Mouse (Mus musculus): ENCODE data around the gene Ankrd16. TPM values are rescaled to one million over a fixed set of nuclear protein-coding genes. Genes with fewer than 3 reads are reported as not detected.

The Ankrd16 gene
- polyA plus RNA-seq, 2 experiments, result 4.0 to 21.4 TPM

DNA sequence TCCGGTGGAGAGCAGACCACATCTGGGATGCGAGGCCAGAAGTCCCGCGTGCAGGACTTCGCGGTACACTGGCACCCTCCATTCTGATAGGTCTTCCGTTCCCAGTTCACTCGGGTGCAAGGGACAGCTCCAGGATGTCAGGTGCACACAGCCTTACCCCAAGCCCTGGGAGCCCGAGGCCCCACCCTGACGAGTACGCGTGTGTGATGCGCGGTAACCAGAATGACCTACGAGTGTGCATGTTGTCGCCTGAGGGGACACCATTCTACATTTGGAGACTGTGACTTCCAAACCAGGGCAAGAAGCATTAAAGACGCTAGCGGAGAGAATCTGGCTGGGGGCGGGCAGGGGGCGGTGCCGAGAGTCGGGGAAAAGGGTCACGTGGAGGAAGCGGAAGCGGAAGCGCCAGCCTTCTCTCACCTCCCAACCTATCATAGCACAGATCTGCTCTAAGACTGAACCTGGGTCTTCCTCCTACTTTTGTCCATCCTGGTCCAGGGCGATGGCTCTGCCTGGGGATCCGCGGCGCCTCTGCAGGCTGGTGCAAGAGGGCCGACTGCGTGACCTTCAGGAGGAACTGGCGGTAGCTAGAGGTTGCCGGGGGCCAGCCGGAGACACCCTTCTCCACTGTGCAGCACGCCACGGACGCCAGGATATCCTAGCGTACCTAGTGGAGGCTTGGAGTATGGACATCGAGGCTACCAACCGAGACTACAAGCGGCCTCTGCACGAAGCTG is 579 bp downstream of the Ankrd16 start:
- Histone ChIP-seq H3K27ac (peak overlapping the region; percentile 83), H3K4me1 (replicated peaks; ENCODE audit: control insufficient read depth in 2 of 2, insufficient read depth in 2 of 2, low read length in 1 of 2) (peaks cover 9 to 12% of the 10 kb centered on the region in 2 experiments), H3K9ac (replicated peaks) (peak overlapping the region; percentile 71), H3K4me3 (ENCODE audit: insufficient read depth in 1 of 2, low read depth in 2 of 2, low read length in 2 of 2) (peak overlapping the region; percentile 69 to 72), H3K36me3 (replicated peaks; ENCODE audit: control insufficient read depth, insufficient read depth, low read depth) (peaks cover 9% of the 10 kb centered on the region), H3K27me3 (ENCODE audit: control insufficient read depth, insufficient read depth, low read length) (no peaks in the 10 kb centered on the region), H3K9me3 (ENCODE audit: control insufficient read depth, low read length) (no peaks in the 10 kb centered on the region), H3K4me2 (ENCODE audit: low read depth) (peak overlapping the region; percentile 99)
- DNase-seq (ENCODE audit: low read depth in 3 of 3, low spot score in 3 of 3) (peak; percentile 80 to 82 (median 80)), ATAC-seq (ENCODE audit: insufficient read depth) (peak; percentile 79)
- WGBS (ENCODE audit: insufficient replicate concordance), result under 1% methylated on average over 43 of the region's 43 CpGs
- TF ChIP-seq EP300 (IDR thresholded peaks at IDR 0.05; ENCODE audit: low read depth) (no peak), CTCF (IDR thresholded peaks at IDR 0.05; ENCODE audit: low read depth) (peak; percentile 45; the same call in 1 of the 2 replicates)

DNA sequence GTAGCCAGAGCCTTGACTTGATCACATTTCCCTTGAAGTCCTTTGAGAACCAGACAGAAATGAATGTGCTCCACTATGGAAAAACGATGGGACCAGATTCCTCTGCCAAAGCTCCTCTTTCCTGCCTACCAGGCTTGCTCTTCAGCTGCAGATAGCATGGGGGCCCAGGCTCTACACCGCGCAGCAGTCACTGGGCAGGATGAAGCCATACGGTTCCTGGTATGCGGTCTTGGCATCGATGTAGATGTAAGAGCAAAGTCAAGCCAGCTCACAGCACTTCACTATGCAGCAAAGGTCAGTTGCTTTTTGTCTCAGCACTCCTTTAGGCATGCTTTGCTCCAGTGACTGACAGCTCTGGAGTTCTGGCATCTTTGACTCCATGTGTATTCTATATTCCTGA is 6.5 kb downstream of the Ankrd16 start:
- WGBS (ENCODE audit: insufficient replicate concordance), result 78% methylated on average over 6 of the region's 6 CpGs

DNA sequence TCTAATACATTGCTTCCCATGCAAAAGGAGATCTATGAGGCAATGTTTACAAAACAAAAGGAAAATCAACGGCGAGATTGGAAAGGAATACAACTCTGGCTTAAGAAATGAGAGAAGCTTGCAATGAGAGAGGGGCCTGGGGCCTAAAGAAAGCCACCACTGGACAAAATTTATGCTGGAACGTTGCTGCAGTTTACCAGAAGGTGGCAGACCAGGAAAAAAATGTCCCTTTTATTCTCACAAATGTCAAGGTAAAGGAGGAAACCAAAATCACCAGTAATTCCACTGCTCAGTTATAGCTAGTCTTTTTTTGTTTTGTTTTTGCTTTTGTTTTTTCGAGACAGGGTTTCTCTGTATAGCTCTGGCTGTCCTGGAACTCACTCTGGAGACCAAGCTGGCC is 17.0 kb downstream of the Ankrd16 start:
- WGBS (ENCODE audit: insufficient replicate concordance), result 64% methylated on average over 4 of the region's 4 CpGs
- Histone ChIP-seq H3K4me2 (ENCODE audit: low read depth) (no peak overlapping the region), H3K27me3 (ENCODE audit: control insufficient read depth, insufficient read depth, low read length) (no peaks in the 10 kb centered on the region), H3K36me3 (replicated peaks; ENCODE audit: control insufficient read depth, insufficient read depth, low read depth) (peaks cover 3% of the 10 kb centered on the region; the same call in 1 of the 2 replicates), H3K9ac (replicated peaks) (no peak overlapping the region), H3K4me1 (replicated peaks; ENCODE audit: control insufficient read depth in 2 of 2, insufficient read depth in 2 of 2, low read length in 1 of 2) (peaks cover 0 to 1% of the 10 kb centered on the region in 2 experiments; a peak in 1 of 4 replicates), H3K4me3 (ENCODE audit: insufficient read depth in 1 of 2, low read depth in 2 of 2, low read length in 2 of 2) (no peak overlapping the region), H3K27ac (no peak overlapping the region), H3K9me3 (ENCODE audit: control insufficient read depth, low read length) (no peaks in the 10 kb centered on the region)
- ATAC-seq (ENCODE audit: insufficient read depth), result no peak
- DNase-seq (ENCODE audit: low read depth in 3 of 3, low spot score in 3 of 3), result no peak
- TF ChIP-seq EP300 (IDR thresholded peaks at IDR 0.05; ENCODE audit: low read depth), result no peak
- no peak for TF ChIP-seq CTCF (IDR thresholded peaks at IDR 0.05; ENCODE audit: low read depth)

More for the DNA sequence above, 6.5 kb downstream of the Ankrd16 start:
- no peak overlapping the region for H3K4me2 ChIP-seq (ENCODE audit: low read depth)
- ATAC-seq (ENCODE audit: insufficient read depth) (no peak), DNase-seq (ENCODE audit: low read depth in 3 of 3, low spot score in 3 of 3) (no peak)
- no peak overlapping the region for H3K4me3 ChIP-seq (ENCODE audit: insufficient read depth in 1 of 2, low read depth in 2 of 2, low read length in 2 of 2)
- no peak overlapping the region for H3K9ac ChIP-seq (replicated peaks)
- TF ChIP-seq EP300 (IDR thresholded peaks at IDR 0.05; ENCODE audit: low read depth), result no peak
- no peak for TF ChIP-seq CTCF (IDR thresholded peaks at IDR 0.05; ENCODE audit: low read depth)
- peaks cover 26% of the 10 kb centered on the region for H3K36me3 ChIP-seq (replicated peaks; ENCODE audit: control insufficient read depth, insufficient read depth, low read depth)
- peaks cover 2 to 4% of the 10 kb centered on the region in 2 experiments; a peak in 3 of 4 replicates for H3K4me1 ChIP-seq (replicated peaks; ENCODE audit: control insufficient read depth in 2 of 2, insufficient read depth in 2 of 2, low read length in 1 of 2)
- H3K27ac ChIP-seq, result no peak overlapping the region
- H3K27me3 ChIP-seq (ENCODE audit: control insufficient read depth, insufficient read depth, low read length), result no peaks in the 10 kb centered on the region
- no peaks in the 10 kb centered on the region for H3K9me3 ChIP-seq (ENCODE audit: control insufficient read depth, low read length)

DNA sequence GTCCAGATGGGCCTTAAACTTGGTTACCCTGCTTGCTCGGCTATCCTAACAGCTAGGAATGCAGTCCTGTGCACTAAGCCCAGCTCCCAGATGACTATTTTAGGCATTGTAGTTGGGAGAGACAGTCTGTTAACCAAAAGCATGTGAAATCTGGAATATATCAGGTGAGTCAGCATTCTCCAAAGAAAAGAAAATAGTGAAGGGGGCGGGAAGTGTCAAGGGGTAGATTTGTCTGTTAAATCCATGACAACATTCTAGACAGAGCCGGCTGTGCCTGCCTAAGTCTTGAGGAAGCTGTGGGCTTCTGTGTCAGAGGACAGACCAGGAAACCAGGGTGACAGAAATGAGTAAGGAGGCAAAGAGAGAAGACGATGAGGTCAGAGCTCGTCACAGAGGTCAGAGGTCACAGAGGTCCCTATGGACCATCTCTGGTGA is 20.3 kb downstream of the Ankrd16 start:
- Histone ChIP-seq H3K27ac (no peak overlapping the region), H3K4me2 (ENCODE audit: low read depth) (no peak overlapping the region), H3K4me3 (ENCODE audit: insufficient read depth in 1 of 2, low read depth in 2 of 2, low read length in 2 of 2) (no peak overlapping the region), H3K36me3 (replicated peaks; ENCODE audit: control insufficient read depth, insufficient read depth, low read depth) (no peaks in the 10 kb centered on the region), H3K4me1 (replicated peaks; ENCODE audit: control insufficient read depth in 2 of 2, insufficient read depth in 2 of 2, low read length in 1 of 2) (peaks cover 0 to 1% of the 10 kb centered on the region in 2 experiments; a peak in 1 of 4 replicates), H3K9ac (replicated peaks) (no peak overlapping the region), H3K9me3 (ENCODE audit: control insufficient read depth, low read length) (no peaks in the 10 kb centered on the region), H3K27me3 (ENCODE audit: control insufficient read depth, insufficient read depth, low read length) (no peaks in the 10 kb centered on the region)
- no peak for DNase-seq (ENCODE audit: low read depth in 3 of 3, low spot score in 3 of 3)
- 47% methylated on average over 5 of the region's 5 CpGs for WGBS (ENCODE audit: insufficient replicate concordance)
- ATAC-seq (ENCODE audit: insufficient read depth), result no peak
- TF ChIP-seq CTCF (IDR thresholded peaks at IDR 0.05; ENCODE audit: low read depth) (no peak), EP300 (IDR thresholded peaks at IDR 0.05; ENCODE audit: low read depth) (no peak)

DNA sequence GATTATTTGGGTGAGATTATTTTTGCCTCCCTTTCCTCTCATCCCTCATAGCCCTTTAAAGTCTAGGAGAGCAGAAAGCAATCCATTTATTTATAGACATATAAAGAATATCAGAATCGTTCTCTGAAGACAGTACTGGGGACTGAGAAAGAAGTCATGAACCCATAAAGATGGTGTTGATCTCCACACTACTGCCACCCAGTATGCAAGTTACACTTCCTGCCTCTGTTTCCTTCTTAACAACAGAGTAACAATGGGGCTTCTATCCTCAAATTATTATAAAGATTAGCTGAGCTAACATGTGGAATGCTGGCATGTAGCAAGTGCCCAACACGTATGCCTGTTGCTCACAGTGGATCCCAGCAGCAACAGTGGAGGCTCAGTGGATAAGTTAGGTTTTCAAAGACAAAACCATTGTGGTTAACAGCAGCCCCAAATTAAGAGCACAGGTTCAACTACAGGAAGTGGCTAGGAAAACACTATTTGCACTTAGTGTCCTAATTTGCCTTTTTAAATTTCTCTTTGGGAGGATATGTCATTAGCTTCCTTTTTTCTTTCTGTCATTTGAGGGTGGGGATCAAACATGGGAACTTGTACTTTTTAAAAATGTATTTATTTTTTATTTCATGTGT is 23.7 kb downstream of the Ankrd16 start:
- Histone ChIP-seq H3K36me3 (replicated peaks; ENCODE audit: control insufficient read depth, insufficient read depth, low read depth) (no peaks in the 10 kb centered on the region), H3K9me3 (ENCODE audit: control insufficient read depth, low read length) (no peaks in the 10 kb centered on the region), H3K9ac (replicated peaks) (no peak overlapping the region), H3K27me3 (ENCODE audit: control insufficient read depth, insufficient read depth, low read length) (no peaks in the 10 kb centered on the region), H3K27ac (no peak overlapping the region), H3K4me3 (ENCODE audit: insufficient read depth in 1 of 2, low read depth in 2 of 2, low read length in 2 of 2) (no peak overlapping the region), H3K4me1 (replicated peaks; ENCODE audit: control insufficient read depth in 2 of 2, insufficient read depth in 2 of 2, low read length in 1 of 2) (peaks cover 0 to under 1% of the 10 kb centered on the region in 2 experiments; a peak in 1 of 4 replicates), H3K4me2 (ENCODE audit: low read depth) (no peak overlapping the region)
- ATAC-seq (ENCODE audit: insufficient read depth) (no peak), DNase-seq (ENCODE audit: low read depth in 3 of 3, low spot score in 3 of 3) (no peak)
- TF ChIP-seq CTCF (IDR thresholded peaks at IDR 0.05; ENCODE audit: low read depth) (no peak), EP300 (IDR thresholded peaks at IDR 0.05; ENCODE audit: low read depth) (no peak)
- WGBS (ENCODE audit: insufficient replicate concordance), result 43% methylated on average over 2 of the region's 2 CpGs

Other genes with a start within 250 kb of the Ankrd16 start
- gene Pfkfb3, start 223.8 kb upstream of the Ankrd16 start, polyA plus RNA-seq (2012; rRNA removed), result 4.6 and 5.2 TPM in 2 replicates
- 2.6 and 3.5 TPM in 2 replicates for gene Pfkfb3, start 223.8 kb upstream of the Ankrd16 start, polyA plus RNA-seq (2014; fragmentation: Nextera tagmentation; extraction: Ambion mirVana)
- gene Rbm17, start 173.7 kb upstream of the Ankrd16 start, polyA plus RNA-seq (2012; rRNA removed), result 28.3 and 63.0 TPM in 2 replicates
- 53.2 and 54.0 TPM in 2 replicates for gene Rbm17, start 173.7 kb upstream of the Ankrd16 start, polyA plus RNA-seq (2014; fragmentation: Nextera tagmentation; extraction: Ambion mirVana)
- not detected in 2 replicates for gene Gm17490, start 151.6 kb upstream of the Ankrd16 start, polyA plus RNA-seq (2012; rRNA removed)
- not detected in 2 replicates for gene Gm17490, start 151.6 kb upstream of the Ankrd16 start, polyA plus RNA-seq (2014; fragmentation: Nextera tagmentation; extraction: Ambion mirVana)
- 0.01 TPM in 1 of 2 replicates, not detected in the other for gene Il2ra, start 135.1 kb upstream of the Ankrd16 start, polyA plus RNA-seq (2012; rRNA removed)
- gene Il2ra, start 135.1 kb upstream of the Ankrd16 start, polyA plus RNA-seq (2014; fragmentation: Nextera tagmentation; extraction: Ambion mirVana), result not detected in 2 replicates
- 3.8 and 5.9 TPM in 2 replicates for gene Il15ra, start 72.6 kb upstream of the Ankrd16 start, polyA plus RNA-seq (2012; rRNA removed)
- gene Il15ra, start 72.6 kb upstream of the Ankrd16 start, polyA plus RNA-seq (2014; fragmentation: Nextera tagmentation; extraction: Ambion mirVana), result 3.7 and 5.1 TPM in 2 replicates
- gene Fbh1, start 294 bp upstream of the Ankrd16 start, polyA plus RNA-seq (2012; rRNA removed), result 9.3 and 13.0 TPM in 2 replicates
- 24.8 and 28.6 TPM in 2 replicates for gene Fbh1, start 294 bp upstream of the Ankrd16 start, polyA plus RNA-seq (2014; fragmentation: Nextera tagmentation; extraction: Ambion mirVana)